Mouse (Mus musculus) B cell, adult 67 days (primary cell): ENCODE measurements around the gene Gm3164. TPM values are rescaled to one million over a fixed set of nuclear protein-coding genes. Genes with fewer than 3 reads are reported as not detected.

Source experiments
- total RNA-seq, 2 experiments: library from RNA; stranded (reverse); gene quantifications; 4 replicates each; pipeline ENCODE4 v1.2.4; 2023

The Gm3164 gene
- total RNA-seq, result not detected

DNA sequence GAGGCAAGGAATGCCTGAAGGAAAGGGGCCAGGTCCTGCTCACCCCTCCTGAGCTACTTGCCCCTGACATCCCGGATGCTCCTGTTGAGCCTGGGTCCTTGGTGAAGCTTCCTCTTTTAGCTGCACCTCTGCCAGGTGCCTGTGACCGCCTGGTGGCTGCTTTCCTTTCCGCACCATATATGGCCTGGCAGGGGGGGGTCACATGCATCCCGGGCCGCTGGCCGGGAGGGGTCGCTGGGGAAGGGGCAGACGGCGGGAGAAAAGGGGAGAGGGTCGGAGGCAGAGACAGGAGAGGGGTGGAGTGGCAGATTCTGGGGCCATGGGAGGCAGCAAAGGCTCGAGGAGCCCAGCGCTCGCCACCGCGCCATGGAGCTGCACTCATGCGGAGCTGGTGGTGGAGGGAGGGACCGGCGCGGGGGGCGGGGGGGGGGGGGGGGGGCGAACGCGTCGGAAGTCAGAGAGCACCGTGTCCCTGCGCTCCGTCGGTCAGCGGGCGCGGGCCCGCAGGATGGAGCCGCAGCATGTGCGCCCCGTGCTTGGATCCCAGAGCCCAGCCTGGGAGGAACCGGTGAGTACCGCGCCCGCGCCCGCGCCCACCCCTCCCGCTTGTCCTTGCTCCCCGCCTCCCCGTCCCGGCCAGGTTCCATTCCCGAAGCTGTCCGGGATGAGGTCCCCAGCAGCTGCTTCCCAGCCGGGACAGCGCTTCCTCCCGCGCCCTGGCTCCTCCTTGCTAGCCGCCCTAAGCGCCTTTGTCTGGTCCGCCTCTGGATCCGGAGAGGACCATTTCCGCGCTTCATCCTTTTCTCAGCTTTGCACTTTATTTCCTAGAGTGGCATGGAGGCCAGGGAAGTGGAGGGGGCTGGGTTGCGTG lies at the start of gene Gm3164:
Gm3164 (plus strand) TSS at position 484 of the 871 bp plus-strand sequence.

DNA sequence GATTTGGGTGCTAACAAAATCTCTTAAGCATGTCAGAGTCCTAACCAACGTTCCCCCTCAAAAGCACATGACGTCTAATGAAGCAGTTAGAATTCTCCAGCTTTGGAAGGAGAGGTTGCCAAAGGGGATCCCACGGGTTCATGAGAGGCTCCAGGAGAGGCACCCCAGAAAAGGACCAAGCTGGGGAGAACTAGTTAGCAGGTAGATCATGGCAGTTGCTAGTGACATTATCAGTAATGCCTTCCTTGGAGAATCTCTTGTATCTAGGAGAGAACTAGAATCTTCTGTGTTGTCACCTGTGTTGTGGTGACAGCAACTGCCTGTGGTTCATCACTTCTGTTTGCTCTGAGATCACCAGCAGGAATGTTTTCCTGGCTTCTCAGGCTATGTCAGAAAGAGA lies 18.0 kb upstream of the Gm3164 start, which contains the start of gene Gm3159:
Gm3159 (plus strand) TSS at position 301 of the 400 bp plus-strand sequence.

DNA sequence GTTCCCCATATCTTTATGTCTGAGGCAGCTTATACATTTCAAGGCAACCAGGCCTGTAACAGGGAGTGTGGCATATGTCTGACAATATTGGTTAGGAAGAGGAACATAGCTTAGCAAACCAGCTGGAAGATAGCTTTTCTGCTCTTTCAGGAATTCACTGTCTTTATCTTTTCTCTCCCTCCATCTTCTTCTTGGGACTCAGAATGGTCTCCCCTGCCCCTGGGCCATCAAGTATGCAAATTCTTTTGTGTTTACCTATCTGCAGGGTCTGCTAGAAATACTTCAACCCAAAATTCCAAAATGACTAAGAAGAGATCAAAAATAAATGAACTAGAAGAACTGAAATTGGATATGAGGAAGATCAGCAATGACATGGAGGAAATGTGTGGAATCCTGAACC lies 15.4 kb downstream of the Gm3164 start, which contains the start of gene Gm3173:
Gm3173 (plus strand) TSS at position 301 of the 400 bp plus-strand sequence.

DNA sequence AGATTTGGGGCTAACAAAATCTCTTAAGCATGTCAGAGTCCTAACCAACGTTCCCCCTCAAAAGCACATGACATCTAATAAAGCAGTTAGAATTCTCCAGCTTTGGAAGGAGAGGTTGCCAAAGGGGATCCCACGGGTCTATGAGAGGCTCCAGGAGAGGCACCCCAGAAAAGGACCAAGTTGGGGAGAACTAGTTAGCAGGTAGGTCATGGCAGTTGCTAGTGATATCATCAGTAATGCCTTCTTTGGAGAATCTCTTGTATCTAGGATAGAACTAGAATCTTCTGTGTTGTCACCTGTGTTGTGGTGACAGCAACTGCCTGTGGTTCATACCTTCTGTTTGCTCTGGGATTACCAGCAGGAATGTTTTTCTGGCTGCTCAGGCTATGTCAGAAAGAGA lies 66.2 kb downstream of the Gm3164 start, which contains the start of gene Gm3182:
Gm3182 (plus strand) TSS at position 301 of the 400 bp plus-strand sequence.

Other genes with a start within 250 kb of the Gm3164 start
- gene Gm2974, start 232.9 kb upstream of the Gm3164 start, total RNA-seq, result not detected
- gene Gm3138, start 165.8 kb upstream of the Gm3164 start, total RNA-seq, result not detected
- gene Gm3149, start 98.2 kb upstream of the Gm3164 start, total RNA-seq, result not detected
- not detected for gene 2610042L04Rik, start 80.7 kb upstream of the Gm3164 start, total RNA-seq
- not detected for gene Gm3159, start 17.9 kb upstream of the Gm3164 start, total RNA-seq
- gene Gm3173, start 15.5 kb downstream of the Gm3164 start, total RNA-seq, result not detected
- gene Gm3182, start 66.3 kb downstream of the Gm3164 start, total RNA-seq, result not detected
- gene Gm3047, start 140.0 kb downstream of the Gm3164 start, total RNA-seq, result not detected
- gene Gm8159, start 216.9 kb downstream of the Gm3164 start, total RNA-seq, result not detected
- gene Gm3239, start 248.7 kb downstream of the Gm3164 start, total RNA-seq, result not detected